Mouse (Mus musculus) forebrain, embryonic 15.5 days (tissue): Measurements from ENCODE around the gene Lgals7. TPM values are rescaled to one million over a fixed set of nuclear protein-coding genes. Genes with fewer than 3 reads are reported as not detected.

Experiments used
- ATAC-seq: fragments of 200-750 bp; cut with Nextera tagmentation; replicated peaks from 2 replicates; pipeline ENCODE4 v1.8.0; 2017; ENCODE audit warnings: mild to moderate bottlenecking, moderate TSS enrichment, moderate library complexity
- H3K27ac ChIP-seq: fragments of 300-500 bp; sonication (generic); replicated peaks from 2 replicates; pipeline ENCODE4 v1.5.1; 2015; ENCODE audit warnings: mild to moderate bottlenecking, inconsistent platforms
- H3K27me3 ChIP-seq: fragments of 300-500 bp; sonication (generic); 2 replicates; pipeline ENCODE4 v1.6.1; 2015; ENCODE audit warnings: inconsistent platforms
- H3K36me3 ChIP-seq: fragments of 300-500 bp; sonication (generic); 2 replicates; pipeline ENCODE4 v1.6.1; 2015; ENCODE audit warnings: mild to moderate bottlenecking, inconsistent platforms
- H3K4me1 ChIP-seq: fragments of 300-500 bp; sonication (generic); 2 replicates; pipeline ENCODE4 v1.6.1; 2015; ENCODE audit warnings: inconsistent platforms
- H3K4me2 ChIP-seq: fragments of 300-500 bp; sonication (generic); replicated peaks from 2 replicates; pipeline ENCODE4 v1.6.1; 2015; ENCODE audit warnings: mild to moderate bottlenecking, inconsistent platforms
- H3K4me3 ChIP-seq: fragments of 300-500 bp; sonication (generic); 2 replicates; pipeline ENCODE4 v1.5.1; 2015; ENCODE audit warnings: mild to moderate bottlenecking, inconsistent platforms
- H3K9ac ChIP-seq: fragments of 300-500 bp; sonication (generic); replicated peaks from 2 replicates; pipeline ENCODE4 v1.6.1; 2015; ENCODE audit warnings: mild to moderate bottlenecking, inconsistent platforms
- H3K9me3 ChIP-seq: fragments of 300-500 bp; sonication (generic); 2 replicates; pipeline ENCODE4 v1.6.1; 2016; ENCODE audit warnings: inconsistent platforms
- WGBS: fragments of 180-500 bp; shearing (Covaris S2); methylation state at CpG from one replicate; pipeline ENCODE4 v1.1.7; 2015; ENCODE audit warnings: mixed read lengths; 5-methylcytosine and 5-hydroxymethylcytosine counted together
- polyA plus RNA-seq: library from polyadenylated mRNA; unstranded; fragments of >200 nt; fragmentation: Nextera tagmentation; extraction: Ambion mirVana; gene quantifications from 2 replicates; pipeline ENCODE4 v1.2.1, GENCODE M21; 2015

Lgals7 gene
- 2.6 and 3.5 TPM in 2 replicates for polyA plus RNA-seq

DNA sequence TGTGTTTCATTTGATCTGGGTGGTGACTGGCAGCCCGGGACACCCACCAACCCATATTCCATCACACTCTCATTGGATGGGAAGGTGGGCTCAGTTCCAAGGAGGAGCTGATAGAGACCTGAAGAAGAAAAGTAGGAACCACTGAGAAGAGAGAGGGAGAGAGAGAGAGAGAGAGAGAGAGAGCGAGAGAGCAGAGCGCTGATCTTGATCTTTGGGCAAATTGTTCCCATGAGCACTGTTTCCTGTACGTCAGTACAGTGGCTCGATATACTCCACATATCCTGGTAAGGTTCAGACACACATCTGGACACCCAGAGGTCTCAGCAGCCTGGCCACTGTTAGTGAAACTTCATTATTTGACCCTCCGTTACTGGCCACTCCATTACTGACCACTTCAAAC lies at the start of gene Lgals7:
Lgals7 (plus strand) TSS at position 314 of the 400 bp plus-strand sequence.
- WGBS, result 88% methylated on average over 6 of the region's 6 CpGs
- Histone ChIP-seq H3K4me2 (peak within 1 kb of the TSS; percentile 16; the same call in 1 of the 2 replicates), H3K27ac (no peak within 1 kb of the TSS), H3K4me1 (peaks cover 15% of the 10 kb centered on the region), H3K9ac (no peak within 1 kb of the TSS), H3K4me3 (no peak within 1 kb of the TSS), H3K36me3 (no peaks in the 10 kb centered on the region), H3K27me3 (no peaks in the 10 kb centered on the region), H3K9me3 (no peaks in the 10 kb centered on the region)
- no peak for ATAC-seq

DNA sequence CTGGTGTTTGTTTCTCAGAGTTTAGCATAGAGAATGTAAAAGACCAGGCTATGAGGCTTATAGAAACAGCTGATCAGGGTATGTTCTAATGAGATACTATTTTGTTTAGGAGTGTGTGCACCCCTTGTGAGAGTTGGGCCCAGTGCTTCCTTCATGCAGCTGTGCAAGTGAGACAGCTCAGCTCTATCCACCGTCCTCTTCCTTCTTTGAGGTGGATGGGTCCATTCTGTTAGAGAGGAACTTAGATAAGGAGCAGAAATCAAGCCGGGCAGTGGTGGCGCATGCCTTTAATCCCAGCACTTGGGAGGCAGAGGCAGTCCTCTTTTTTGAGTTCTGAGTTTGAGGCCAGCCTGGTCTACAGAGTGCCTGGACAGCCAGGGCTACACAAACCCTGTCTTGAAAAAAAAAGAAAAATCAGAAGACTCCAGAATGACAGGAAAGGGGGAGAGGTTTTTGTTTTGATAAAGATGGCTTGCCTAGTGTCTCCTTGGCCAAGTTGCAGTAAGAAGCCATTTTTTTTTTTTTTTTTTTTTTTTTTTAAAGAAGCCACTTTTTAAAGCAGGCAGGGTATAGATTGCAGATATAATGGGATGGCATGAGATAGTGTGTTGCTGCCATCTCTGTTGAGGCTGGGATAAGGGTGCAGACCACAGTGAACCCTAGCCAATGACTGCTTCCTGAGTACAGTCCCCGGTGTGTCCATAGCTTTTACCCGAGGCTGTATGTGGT lies 49.2 kb upstream of the Lgals7 start:
- H3K36me3 ChIP-seq, result peaks cover 69% of the 10 kb centered on the region
- H3K27me3 ChIP-seq, result no peaks in the 10 kb centered on the region
- no peak overlapping the region for H3K4me2 ChIP-seq
- 90% methylated on average over 5 of the region's 5 CpGs for WGBS
- no peaks in the 10 kb centered on the region for H3K9me3 ChIP-seq
- no peak overlapping the region for H3K4me3 ChIP-seq
- ATAC-seq, result no peak
- no peak overlapping the region for H3K9ac ChIP-seq
- peaks cover 52% of the 10 kb centered on the region for H3K4me1 ChIP-seq
- H3K27ac ChIP-seq, result no peak overlapping the region

DNA sequence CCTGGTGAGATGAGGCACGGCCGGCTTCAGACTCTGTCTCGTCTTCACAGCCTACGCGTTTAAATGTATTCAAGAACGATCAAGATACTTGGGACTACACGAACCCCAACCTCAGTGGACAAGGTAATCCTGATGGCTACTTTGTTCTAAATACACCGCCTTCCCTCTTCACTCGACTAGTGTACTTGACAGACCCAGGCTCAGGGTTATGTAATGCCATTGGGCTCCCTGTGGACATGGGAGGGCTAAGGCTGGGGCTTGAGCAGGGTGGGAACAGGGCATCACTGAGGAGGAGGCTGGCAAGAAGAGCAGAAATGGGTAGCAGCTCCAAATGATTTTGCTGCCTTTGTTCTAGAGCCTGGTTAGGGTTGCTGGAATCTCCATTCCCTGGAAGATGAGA lies 48.4 kb upstream of the Lgals7 start:
- Histone ChIP-seq H3K4me2 (no peak overlapping the region), H3K4me3 (no peak overlapping the region), H3K27ac (no peak overlapping the region), H3K27me3 (no peaks in the 10 kb centered on the region), H3K9ac (no peak overlapping the region), H3K36me3 (peaks cover 77% of the 10 kb centered on the region), H3K9me3 (no peaks in the 10 kb centered on the region), H3K4me1 (peaks cover 48% of the 10 kb centered on the region)
- ATAC-seq, result no peak
- 90% methylated on average over 9 of the region's 9 CpGs for WGBS

DNA sequence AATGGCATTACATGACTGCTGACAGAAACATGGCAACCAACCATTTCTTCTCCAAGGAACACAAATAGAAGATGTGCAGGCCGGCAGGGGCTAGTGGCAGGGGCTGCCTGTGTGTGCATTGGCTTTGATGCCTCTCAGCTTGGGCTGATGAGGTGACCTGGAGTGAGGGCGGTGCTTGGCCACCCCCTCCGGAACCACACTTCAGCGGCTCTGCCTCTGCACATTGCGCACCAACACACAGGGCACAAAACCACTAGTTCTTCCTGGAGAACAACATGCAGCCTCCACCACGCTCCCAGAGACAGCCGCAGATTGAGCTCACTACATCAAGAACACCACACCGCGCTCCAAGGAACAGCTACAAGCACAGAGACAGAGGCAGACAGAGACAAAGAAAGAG lies 47.5 kb upstream of the Lgals7 start:
- no peak overlapping the region for H3K4me2 ChIP-seq
- H3K9me3 ChIP-seq, result no peaks in the 10 kb centered on the region
- no peaks in the 10 kb centered on the region for H3K27me3 ChIP-seq
- 87% methylated on average over 9 of the region's 9 CpGs for WGBS
- peaks cover 86% of the 10 kb centered on the region for H3K36me3 ChIP-seq
- ATAC-seq, result no peak
- H3K27ac ChIP-seq, result no peak overlapping the region
- peaks cover 48% of the 10 kb centered on the region for H3K4me1 ChIP-seq
- no peak overlapping the region for H3K9ac ChIP-seq
- no peak overlapping the region for H3K4me3 ChIP-seq

DNA sequence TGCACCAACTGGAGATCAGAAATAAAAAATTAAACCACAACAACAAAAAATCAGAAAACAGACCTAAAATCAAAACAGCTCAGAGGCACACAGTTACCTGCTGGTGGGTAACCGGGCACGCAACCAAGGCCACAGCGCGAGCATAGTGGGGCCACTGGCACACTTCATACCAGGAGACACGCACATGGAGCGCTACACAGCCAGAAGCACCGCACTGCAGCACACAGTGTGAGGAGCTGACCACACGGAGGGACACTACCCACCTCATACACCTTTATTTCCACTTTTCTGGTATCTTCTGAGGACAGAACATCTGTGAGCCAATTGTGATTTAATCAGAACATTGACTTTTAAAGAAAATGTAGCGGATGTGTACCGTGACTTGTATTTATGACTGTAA lies 46.7 kb upstream of the Lgals7 start:
- Histone ChIP-seq H3K36me3 (peaks cover 93% of the 10 kb centered on the region), H3K27me3 (no peaks in the 10 kb centered on the region), H3K4me1 (peaks cover 45% of the 10 kb centered on the region), H3K4me2 (no peak overlapping the region), H3K9ac (no peak overlapping the region; the same call in 1 of the 2 replicates), H3K9me3 (no peaks in the 10 kb centered on the region), H3K4me3 (no peak overlapping the region), H3K27ac (no peak overlapping the region)
- no peak for ATAC-seq
- WGBS, result 91% methylated on average over 10 of the region's 10 CpGs

DNA sequence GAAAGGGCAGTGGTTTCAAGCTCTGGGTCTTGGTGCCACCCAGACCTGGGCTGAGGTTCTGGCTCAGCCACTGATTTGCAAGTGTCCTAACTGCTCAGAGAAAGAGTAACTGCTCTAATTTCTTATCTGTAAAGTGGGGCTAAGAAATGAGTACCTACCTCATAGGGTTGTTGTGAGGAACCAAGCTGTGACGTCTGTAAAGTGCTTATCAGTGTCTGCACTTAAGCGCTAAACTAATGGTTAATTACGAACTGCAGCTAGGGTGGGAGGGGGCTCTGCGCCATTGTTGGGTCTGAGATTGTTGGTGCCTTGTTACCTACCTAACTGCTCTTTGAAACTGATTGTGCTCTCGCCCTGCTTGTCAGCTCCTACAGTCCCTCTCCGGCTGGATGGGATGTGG lies 46.1 kb upstream of the Lgals7 start:
- H3K9me3 ChIP-seq, result no peaks in the 10 kb centered on the region
- no peaks in the 10 kb centered on the region for H3K27me3 ChIP-seq
- WGBS, result 55% methylated on average over 6 of the region's 6 CpGs
- H3K27ac ChIP-seq, result no peak overlapping the region
- peaks cover 39% of the 10 kb centered on the region for H3K4me1 ChIP-seq
- no peak overlapping the region for H3K4me3 ChIP-seq
- no peak for ATAC-seq
- H3K4me2 ChIP-seq, result no peak overlapping the region
- H3K36me3 ChIP-seq, result peaks cover 97% of the 10 kb centered on the region
- peak overlapping the region; percentile 12; the same call in 1 of the 2 replicates for H3K9ac ChIP-seq

DNA sequence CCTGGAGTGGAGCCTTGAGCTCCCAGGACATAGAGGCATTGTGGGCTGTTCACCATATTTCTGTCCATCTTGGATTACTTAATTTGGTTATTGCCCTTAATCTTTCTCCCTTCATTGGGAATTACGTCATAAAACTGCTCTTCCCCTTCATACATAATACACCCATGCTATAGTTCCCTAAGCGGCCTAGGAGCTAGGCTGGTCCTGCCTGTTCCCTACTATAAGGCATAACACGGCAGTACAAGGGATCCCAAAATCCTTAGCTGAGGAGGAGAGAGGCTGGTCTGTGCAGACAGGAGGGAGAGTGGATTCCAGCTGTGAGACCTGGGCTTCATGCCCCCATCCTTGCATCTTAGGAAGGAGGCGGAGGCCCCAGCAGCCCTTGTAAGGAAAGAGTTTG lies 45.7 kb upstream of the Lgals7 start:
- no peaks in the 10 kb centered on the region for H3K27me3 ChIP-seq
- no peaks in the 10 kb centered on the region for H3K9me3 ChIP-seq
- no peak overlapping the region for H3K4me2 ChIP-seq
- H3K36me3 ChIP-seq, result peaks cover 97% of the 10 kb centered on the region
- 85% methylated on average over 4 of the region's 4 CpGs for WGBS
- no peak for ATAC-seq
- no peak overlapping the region for H3K4me3 ChIP-seq
- H3K4me1 ChIP-seq, result peaks cover 35% of the 10 kb centered on the region
- H3K27ac ChIP-seq, result no peak overlapping the region
- H3K9ac ChIP-seq, result 0 out of 2 replicates have a peak overlapping the region, but pooled peaks have one; percentile 12

DNA sequence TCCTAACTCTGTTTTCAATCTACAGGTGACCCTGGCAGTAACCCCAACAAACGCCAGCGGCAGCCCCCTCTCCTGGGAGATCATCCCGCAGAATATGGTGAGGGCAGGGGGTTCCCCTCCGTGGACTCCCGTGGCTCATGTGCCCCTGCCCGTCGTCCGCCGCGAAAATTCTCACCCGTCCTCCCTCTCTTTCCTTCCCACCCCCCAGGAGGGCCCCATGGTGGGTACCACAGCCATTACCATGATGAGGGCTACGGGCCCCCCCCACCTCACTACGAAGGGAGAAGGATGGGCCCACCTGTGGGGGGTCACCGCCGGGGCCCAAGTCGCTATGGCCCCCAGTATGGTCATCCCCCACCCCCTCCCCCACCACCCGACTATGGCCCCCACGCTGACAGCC lies 45.2 kb upstream of the Lgals7 start:
- 84% methylated on average over 18 of the region's 18 CpGs for WGBS
- H3K9me3 ChIP-seq, result no peaks in the 10 kb centered on the region
- H3K4me1 ChIP-seq, result peaks cover 30% of the 10 kb centered on the region
- H3K9ac ChIP-seq, result no peak overlapping the region
- peaks cover 93% of the 10 kb centered on the region for H3K36me3 ChIP-seq
- no peak overlapping the region for H3K27ac ChIP-seq
- no peak overlapping the region for H3K4me3 ChIP-seq
- ATAC-seq, result no peak
- H3K4me2 ChIP-seq, result no peak overlapping the region
- H3K27me3 ChIP-seq, result no peaks in the 10 kb centered on the region

DNA sequence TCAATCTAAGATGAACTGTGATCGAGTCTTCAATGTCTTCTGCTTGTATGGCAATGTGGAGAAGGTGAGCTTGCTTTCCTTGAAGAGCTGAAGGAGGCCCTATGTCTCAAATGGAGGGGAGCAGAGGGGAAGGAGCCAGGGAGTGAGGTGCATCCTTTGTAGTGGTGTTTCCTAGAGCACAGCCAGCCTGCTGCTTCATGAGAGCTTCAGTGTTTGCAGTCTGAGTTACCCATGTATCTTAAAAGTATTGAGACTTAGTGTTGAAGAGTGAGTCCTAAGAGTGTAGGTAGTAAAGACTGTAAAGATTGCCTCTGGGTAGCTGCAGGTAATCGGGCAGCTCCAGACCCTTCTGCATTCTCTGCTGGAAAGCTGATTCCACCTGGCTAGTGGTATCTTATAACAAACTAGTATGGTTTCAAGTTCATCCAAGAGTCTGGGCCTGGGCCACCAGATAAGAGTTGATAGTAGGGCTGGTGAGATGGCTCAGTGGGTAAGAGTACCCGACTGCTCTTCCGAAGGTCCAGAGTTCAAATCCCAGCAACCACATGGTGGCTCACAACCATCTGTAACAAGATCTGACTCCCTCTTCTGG lies 44.7 kb upstream of the Lgals7 start:
- peaks cover 25% of the 10 kb centered on the region for H3K4me1 ChIP-seq
- no peaks in the 10 kb centered on the region for H3K27me3 ChIP-seq
- peaks cover 88% of the 10 kb centered on the region for H3K36me3 ChIP-seq
- ATAC-seq, result no peak
- no peak overlapping the region for H3K9ac ChIP-seq
- WGBS, result 83% methylated on average over 4 of the region's 4 CpGs
- H3K4me3 ChIP-seq, result no peak overlapping the region
- H3K27ac ChIP-seq, result no peak overlapping the region
- no peaks in the 10 kb centered on the region for H3K9me3 ChIP-seq
- H3K4me2 ChIP-seq, result no peak overlapping the region

DNA sequence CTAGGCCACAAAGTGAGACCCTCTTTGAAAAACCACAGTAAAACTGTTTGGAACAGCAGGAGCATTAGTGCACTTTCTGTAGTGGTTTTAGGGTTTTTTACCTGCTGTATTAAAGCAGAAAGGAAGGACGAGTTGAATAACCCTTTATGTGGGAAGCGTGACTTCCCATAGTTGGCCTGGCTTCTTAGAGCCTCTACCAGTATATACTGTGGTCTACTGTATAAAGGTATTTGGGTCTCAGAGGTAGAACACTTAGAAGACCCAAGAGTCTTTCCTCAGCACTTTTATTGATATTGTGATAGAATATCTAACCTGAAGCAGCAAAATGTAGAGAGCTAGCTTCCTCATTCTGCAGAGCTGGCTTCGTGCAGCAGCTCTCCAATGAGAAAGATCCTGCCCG lies 44.1 kb upstream of the Lgals7 start:
- Histone ChIP-seq H3K9me3 (no peaks in the 10 kb centered on the region), H3K4me1 (peaks cover 25% of the 10 kb centered on the region), H3K27ac (no peak overlapping the region), H3K4me3 (no peak overlapping the region), H3K4me2 (no peak overlapping the region), H3K36me3 (peaks cover 82% of the 10 kb centered on the region), H3K9ac (no peak overlapping the region), H3K27me3 (no peaks in the 10 kb centered on the region)
- WGBS, result 89% methylated on average over 4 of the region's 4 CpGs
- no peak for ATAC-seq

DNA sequence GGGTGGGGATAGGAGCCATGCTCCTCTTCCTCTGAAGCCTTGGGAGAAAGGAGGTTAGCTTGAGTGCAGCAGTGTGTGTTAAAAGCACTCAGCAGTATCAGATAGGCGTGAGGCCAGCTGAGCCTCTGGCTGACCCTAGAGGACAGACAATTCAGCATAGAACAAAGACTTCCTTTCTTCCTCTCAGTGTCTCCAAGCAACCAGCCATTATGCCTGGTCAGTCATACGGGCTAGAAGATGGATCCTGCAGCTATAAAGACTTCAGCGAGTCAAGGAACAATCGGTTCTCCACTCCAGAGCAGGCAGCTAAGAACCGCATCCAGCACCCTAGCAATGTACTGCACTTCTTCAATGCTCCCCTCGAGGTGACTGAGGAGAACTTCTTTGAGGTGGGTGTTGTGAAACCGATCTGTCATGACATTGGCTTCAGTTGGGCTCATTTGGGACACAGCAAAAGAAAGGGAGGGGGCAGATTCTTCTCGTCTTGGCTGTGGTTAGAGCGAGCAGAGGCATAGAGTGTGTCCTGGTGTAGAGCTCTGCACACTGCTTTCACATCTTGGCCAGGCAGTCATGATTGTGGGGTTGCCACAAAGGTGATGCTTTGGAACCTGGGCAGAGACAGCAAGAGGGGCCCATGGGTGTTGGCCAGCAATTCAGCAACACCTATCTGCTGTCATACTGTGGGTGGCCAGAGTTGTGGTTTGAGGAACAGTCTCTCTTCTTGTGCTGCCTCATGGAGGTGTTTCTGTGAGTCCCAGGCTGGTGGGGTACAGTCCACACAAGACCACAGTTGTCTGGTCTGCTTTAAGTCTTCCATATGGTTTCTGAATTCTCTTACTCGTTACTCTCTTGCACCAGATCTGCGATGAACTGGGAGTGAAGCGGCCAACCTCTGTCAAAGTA lies 43.0 kb upstream of the Lgals7 start:
- H3K4me1 ChIP-seq, result peaks cover 29% of the 10 kb centered on the region
- H3K27ac ChIP-seq, result no peak overlapping the region
- no peak overlapping the region for H3K9ac ChIP-seq
- peaks cover 72% of the 10 kb centered on the region for H3K36me3 ChIP-seq
- ATAC-seq, result no peak
- no peaks in the 10 kb centered on the region for H3K9me3 ChIP-seq
- no peak overlapping the region for H3K4me2 ChIP-seq
- H3K4me3 ChIP-seq, result no peak overlapping the region
- 45% methylated on average over 12 of the region's 12 CpGs for whole genome bisulfite sequencing
- H3K27me3 ChIP-seq, result no peaks in the 10 kb centered on the region

DNA sequence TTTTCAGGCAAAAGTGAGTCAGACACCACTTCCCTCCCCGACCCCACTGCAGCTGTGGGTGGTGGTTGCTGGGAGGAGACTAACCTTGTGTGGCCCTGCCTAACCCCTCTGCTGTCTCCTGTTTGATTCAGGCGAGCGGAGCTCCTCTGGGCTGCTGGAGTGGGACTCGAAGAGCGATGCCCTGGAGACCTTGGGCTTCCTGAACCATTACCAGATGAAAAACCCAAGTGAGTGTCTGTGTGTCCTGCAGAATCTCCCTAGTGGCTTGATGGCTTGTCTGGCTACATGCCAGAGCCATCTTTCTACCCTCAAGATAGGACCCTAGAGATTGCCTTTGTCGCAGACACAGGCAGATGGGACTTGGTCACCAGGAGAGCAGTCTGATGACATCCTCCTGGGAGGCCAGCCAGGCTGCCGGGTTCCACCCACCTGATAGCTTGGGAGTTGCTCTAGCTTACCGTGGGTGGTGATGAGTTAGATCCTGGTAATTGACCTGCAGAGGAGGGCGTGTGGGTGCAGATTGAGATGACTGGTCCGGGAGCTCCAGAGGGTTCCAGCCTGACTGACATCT lies 42.3 kb upstream of the Lgals7 start:
- no peak overlapping the region for H3K4me2 ChIP-seq
- peaks cover 32% of the 10 kb centered on the region for H3K4me1 ChIP-seq
- H3K9me3 ChIP-seq, result no peaks in the 10 kb centered on the region
- 68% methylated on average over 10 of the region's 10 CpGs for WGBS
- no peak for ATAC-seq
- peak overlapping the region; percentile 13 for H3K27ac ChIP-seq
- peaks cover 64% of the 10 kb centered on the region for H3K36me3 ChIP-seq
- H3K27me3 ChIP-seq, result no peaks in the 10 kb centered on the region
- no peak overlapping the region for H3K4me3 ChIP-seq
- no peak overlapping the region for H3K9ac ChIP-seq
